Mouse (Mus musculus): ENCODE measurements at regions not wholly inside any gene's neighbourhood (a gene's known extent, or its start where the extent isn't known, plus 50 kb on each side); places are given as distances from the start of the nearest gene placed in this dataset.

- no peak overlapping the region for H3K27ac ChIP-seq
- no peak for DNase-seq (ENCODE audit: extremely low spot score in 1 of 2, low spot score in 2 of 2)
- intact Hi-C loops (cut with DNase I) = no loop called here
- TF ChIP-seq CTCF (IDR thresholded peaks at IDR 0.05) = no peak
- no peak overlapping the region for H3K4me3 ChIP-seq
Measured at GRCm38 (mm10) chr1:83869046-83869445, 461.0 kb upstream of the Sphkap start.

DNA sequence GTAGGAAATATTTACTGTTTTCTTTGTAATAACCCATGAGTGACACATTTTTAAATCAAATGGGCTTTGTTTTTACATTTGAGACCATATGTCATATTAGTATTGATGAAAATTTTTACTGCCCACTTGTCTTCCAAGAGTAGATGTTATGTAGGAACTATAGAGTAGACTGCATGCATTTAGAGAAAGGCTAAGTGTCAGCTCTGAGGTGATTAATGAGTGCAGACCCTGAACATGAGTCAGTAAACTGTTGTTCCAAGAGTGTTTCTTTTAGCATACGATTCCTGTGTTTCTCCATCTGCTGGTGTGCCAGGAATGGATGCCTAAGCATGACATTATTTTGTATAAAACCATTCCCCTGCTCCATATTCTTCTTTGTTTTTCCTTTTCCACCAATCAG is 454.5 kb upstream of the Sphkap start:
- intact Hi-C loops (cut with DNase I) = no loop called here
- no peak overlapping the region for H3K4me3 ChIP-seq
- TF ChIP-seq CTCF (IDR thresholded peaks at IDR 0.05) = no peak
- no peak for DNase-seq (ENCODE audit: extremely low spot score in 1 of 2, low spot score in 2 of 2)
- H3K27ac ChIP-seq = no peak overlapping the region

GRCm38 (mm10) chr1:83862128-83862527 is 454.1 kb upstream of the Sphkap start:
- Histone ChIP-seq H3K4me3 (no peak overlapping the region), H3K27ac (no peak overlapping the region)
- DNase-seq (ENCODE audit: extremely low spot score in 1 of 2, low spot score in 2 of 2) = no peak
- no peak for TF ChIP-seq CTCF (IDR thresholded peaks at IDR 0.05)
- intact Hi-C loops (cut with DNase I) = no loop called here

- no peak for DNase-seq (ENCODE audit: extremely low spot score in 1 of 2, low spot score in 2 of 2)
- H3K4me3 ChIP-seq = no peak overlapping the region
- intact Hi-C loops (cut with DNase I) = no loop called here
- H3K27ac ChIP-seq = no peak overlapping the region
- no peak for TF ChIP-seq CTCF (IDR thresholded peaks at IDR 0.05)
Measured at GRCm38 (mm10) chr1:83859732-83860424, 451.9 kb upstream of the Sphkap start.

- Histone ChIP-seq H3K4me3 (no peak overlapping the region), H3K27ac (no peak overlapping the region)
- intact Hi-C loops (cut with DNase I) = no loop called here
- no peak for DNase-seq (ENCODE audit: extremely low spot score in 1 of 2, low spot score in 2 of 2)
- no peak for TF ChIP-seq CTCF (IDR thresholded peaks at IDR 0.05)
Measured at GRCm38 (mm10) chr1:83853996-83854395, 446.0 kb upstream of the Sphkap start.

DNA sequence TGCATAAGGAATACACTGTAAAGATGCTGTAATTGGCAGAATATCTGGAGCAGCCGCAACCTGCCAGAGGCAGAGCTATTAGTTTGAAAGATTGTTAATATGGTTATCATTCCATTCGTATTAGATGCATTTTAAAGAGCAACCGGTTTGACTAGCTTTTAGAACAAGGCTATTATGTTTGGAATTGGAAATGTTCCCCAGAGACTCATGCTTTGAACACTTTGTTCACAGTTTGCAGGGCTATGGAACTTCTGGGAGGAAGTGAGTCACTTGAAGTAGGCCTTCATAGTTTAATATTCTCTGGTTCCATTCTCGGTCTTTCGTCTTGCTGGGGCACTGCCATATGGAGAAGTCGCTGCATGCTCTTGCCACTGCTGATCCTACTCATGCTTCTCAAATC is 443.1 kb upstream of the Sphkap start:
- intact Hi-C loops (cut with DNase I) = no loop called here
- TF ChIP-seq CTCF (IDR thresholded peaks at IDR 0.05) = no peak
- Histone ChIP-seq H3K27ac (no peak overlapping the region), H3K4me3 (no peak overlapping the region)
- DNase-seq (ENCODE audit: extremely low spot score in 1 of 2, low spot score in 2 of 2) = no peak

GRCm38 (mm10) chr1:83848414-83848813 is 440.4 kb upstream of the Sphkap start:
- no peak for DNase-seq (ENCODE audit: extremely low spot score in 1 of 2, low spot score in 2 of 2)
- no peak overlapping the region for H3K4me3 ChIP-seq
- no peak overlapping the region for H3K27ac ChIP-seq
- intact Hi-C loops (cut with DNase I) = no loop called here
- TF ChIP-seq CTCF (IDR thresholded peaks at IDR 0.05) = no peak

GRCm38 (mm10) chr1:83847992-83848391 is 440.0 kb upstream of the Sphkap start:
- intact Hi-C loops (cut with DNase I) = no loop called here
- Histone ChIP-seq H3K27ac (no peak overlapping the region), H3K4me3 (no peak overlapping the region)
- DNase-seq (ENCODE audit: extremely low spot score in 1 of 2, low spot score in 2 of 2) = no peak
- no peak for TF ChIP-seq CTCF (IDR thresholded peaks at IDR 0.05)

DNA sequence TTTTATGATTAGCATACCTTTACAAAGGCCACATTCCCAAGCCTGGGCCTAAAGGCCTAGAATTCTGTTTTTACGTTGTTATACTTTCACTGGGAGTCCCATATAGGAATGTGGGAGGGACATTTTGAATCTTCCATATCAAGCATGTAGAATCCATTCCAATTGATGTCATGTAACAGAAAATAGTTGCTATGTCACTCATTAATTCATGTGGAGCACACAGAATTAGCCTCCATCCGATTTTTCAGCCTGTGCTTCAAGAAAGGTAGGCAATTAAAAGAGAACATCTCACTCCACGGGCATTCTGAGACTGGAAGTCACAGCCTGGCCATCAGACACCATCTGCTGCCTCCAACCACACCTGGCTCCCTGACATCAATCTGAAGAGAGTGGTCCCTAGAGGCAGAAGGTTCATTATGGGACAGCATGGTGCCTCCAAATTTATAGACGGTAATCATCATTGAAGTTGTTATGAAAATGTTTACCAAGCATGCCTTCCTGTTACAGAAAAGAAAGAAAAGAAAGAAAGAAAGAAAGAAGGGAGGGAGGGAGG is 436.9 kb upstream of the Sphkap start:
- Histone ChIP-seq H3K4me3 (no peak overlapping the region), H3K27ac (no peak overlapping the region)
- TF ChIP-seq CTCF (IDR thresholded peaks at IDR 0.05) = no peak
- intact Hi-C loops (cut with DNase I) = no loop called here
- DNase-seq (ENCODE audit: extremely low spot score in 1 of 2, low spot score in 2 of 2) = no peak

DNA sequence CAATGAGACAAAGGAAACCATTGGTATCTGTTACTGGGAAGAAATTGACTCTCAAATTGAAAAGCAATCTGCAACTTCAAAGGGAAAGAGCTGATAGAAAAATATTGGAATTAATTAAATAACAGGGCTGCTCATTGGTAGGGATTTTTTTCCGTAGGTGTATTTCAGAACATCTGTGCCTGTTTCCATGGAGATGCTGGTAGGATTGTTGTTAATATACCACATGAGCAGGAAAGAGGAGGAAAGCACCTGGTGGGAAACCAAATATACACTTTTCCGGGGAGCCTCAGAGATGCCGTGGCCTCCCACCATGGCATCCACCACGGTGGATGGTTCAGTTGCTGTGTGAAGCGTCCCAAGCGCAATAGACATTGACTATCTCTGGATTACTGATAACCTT is 428.0 kb upstream of the Sphkap start:
- intact Hi-C loops (cut with DNase I) = no loop called here
- DNase-seq (ENCODE audit: extremely low spot score in 1 of 2, low spot score in 2 of 2) = no peak
- Histone ChIP-seq H3K27ac (no peak overlapping the region), H3K4me3 (no peak overlapping the region)
- no peak for TF ChIP-seq CTCF (IDR thresholded peaks at IDR 0.05)

DNA sequence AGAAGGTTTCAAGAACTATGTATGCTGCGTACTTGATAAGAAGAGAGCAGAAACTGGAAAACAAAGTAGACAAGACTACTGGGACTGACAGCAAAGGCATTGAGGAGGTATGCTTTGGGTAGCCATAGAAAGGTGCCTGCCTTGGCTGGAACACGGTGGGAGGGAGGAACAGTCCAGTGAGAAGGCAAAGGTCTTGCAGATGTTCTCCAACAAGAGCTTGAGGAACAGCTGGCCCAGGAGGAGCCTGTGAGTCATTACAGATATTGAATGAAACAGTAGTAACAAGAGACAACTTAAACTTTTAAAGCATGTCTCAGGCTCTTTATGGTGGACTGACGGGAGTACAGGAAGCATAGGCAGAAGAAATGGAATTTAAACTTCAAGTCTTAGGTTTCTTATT is 424.9 kb upstream of the Sphkap start:
- H3K27ac ChIP-seq = no peak overlapping the region
- no peak for TF ChIP-seq CTCF (IDR thresholded peaks at IDR 0.05)
- intact Hi-C loops (cut with DNase I) = no loop called here
- H3K4me3 ChIP-seq = no peak overlapping the region
- no peak for DNase-seq (ENCODE audit: extremely low spot score in 1 of 2, low spot score in 2 of 2)

DNA sequence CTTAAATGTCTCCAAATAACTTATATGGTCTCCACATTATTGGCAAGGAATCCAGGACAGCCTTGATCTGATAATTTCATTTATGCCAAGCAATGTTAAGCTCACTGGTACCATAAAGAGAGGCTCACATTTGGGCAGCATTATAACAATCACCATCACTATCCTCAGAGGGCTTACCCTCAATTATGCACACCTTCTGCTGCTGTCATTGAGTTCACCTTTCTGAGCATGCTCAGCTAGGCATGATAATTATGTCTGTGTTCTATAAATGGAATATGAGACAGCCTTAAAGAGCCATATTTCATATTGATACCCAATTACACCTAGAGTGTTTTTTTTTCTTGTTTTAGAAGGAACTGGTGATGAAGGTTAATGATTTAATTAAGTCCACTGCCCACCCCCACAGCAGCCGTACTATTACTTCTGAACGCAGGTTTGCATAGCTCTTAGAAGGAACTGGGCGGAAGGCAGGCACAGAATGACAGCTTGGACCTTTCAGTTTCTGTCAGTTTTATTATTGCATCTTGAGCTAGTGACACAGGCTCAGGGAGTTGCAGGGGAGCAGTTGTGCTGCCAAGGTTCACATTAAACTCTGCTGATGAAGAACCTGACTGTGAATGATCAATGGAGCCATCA is 424.0 kb upstream of the Sphkap start:
- intact Hi-C loops (cut with DNase I) = no loop called here
- H3K27ac ChIP-seq = no peak overlapping the region
- DNase-seq (ENCODE audit: extremely low spot score in 1 of 2, low spot score in 2 of 2) = no peak
- no peak overlapping the region for H3K4me3 ChIP-seq
- TF ChIP-seq CTCF (IDR thresholded peaks at IDR 0.05) = no peak

Measured in left cerebral cortex, adult 2 months (tissue).